Mouse (Mus musculus) neural tube, embryonic 12.5 days (tissue): ENCODE measurements around the gene Pdcd5. TPM values are rescaled to one million over a fixed set of nuclear protein-coding genes. Genes with fewer than 3 reads are reported as not detected.

Experiments used
- ATAC-seq: fragments of 200-750 bp; cut with Nextera tagmentation; 2 replicates; pipeline ENCODE4 v1.8.0; 2017; ENCODE audit warnings: low read depth, mild to moderate bottlenecking, moderate TSS enrichment, moderate library complexity; ENCODE audit not compliant: low FRiP score
- H3K27ac ChIP-seq: fragments of 300-500 bp; sonication (generic); 2 replicates; pipeline ENCODE4 v1.5.1; 2016
- H3K27me3 ChIP-seq: fragments of 300-500 bp; sonication (generic); replicated peaks from 2 replicates; pipeline ENCODE4 v1.6.1; 2016; ENCODE audit warnings: mild to moderate bottlenecking
- H3K36me3 ChIP-seq: fragments of 300-500 bp; sonication (generic); 2 replicates; pipeline ENCODE4 v1.6.1; 2016; ENCODE audit warnings: mild to moderate bottlenecking
- H3K4me1 ChIP-seq: fragments of 300-500 bp; sonication (generic); 2 replicates; pipeline ENCODE4 v1.6.1; 2016
- H3K4me2 ChIP-seq: fragments of 300-500 bp; sonication (generic); replicated peaks from 2 replicates; pipeline ENCODE4 v1.6.1; 2016; ENCODE audit warnings: mild to moderate bottlenecking
- H3K4me3 ChIP-seq: fragments of 300-500 bp; sonication (generic); 2 replicates; pipeline ENCODE4 v1.5.1; 2016
- H3K9ac ChIP-seq: fragments of 300-500 bp; sonication (generic); 2 replicates; pipeline ENCODE4 v1.6.1; 2016; ENCODE audit warnings: mild to moderate bottlenecking
- H3K9me3 ChIP-seq: fragments of 300-500 bp; sonication (generic); 2 replicates; pipeline ENCODE4 v1.6.1; 2016; ENCODE audit warnings: mild to moderate bottlenecking
- WGBS: fragments of 180-500 bp; shearing (Covaris S2); methylation state at CpG from one replicate; pipeline ENCODE4 v1.1.7; 2016; 5-methylcytosine and 5-hydroxymethylcytosine counted together
- polyA plus RNA-seq: library from polyadenylated mRNA; unstranded; fragments of >200 nt; fragmentation: Nextera tagmentation; extraction: Ambion mirVana; gene quantifications from 2 replicates; pipeline ENCODE4 v1.2.1, GENCODE M21; 2016

Gene Pdcd5
- polyA plus RNA-seq, 1 experiment from 2014 or later, result 267 TPM

DNA sequence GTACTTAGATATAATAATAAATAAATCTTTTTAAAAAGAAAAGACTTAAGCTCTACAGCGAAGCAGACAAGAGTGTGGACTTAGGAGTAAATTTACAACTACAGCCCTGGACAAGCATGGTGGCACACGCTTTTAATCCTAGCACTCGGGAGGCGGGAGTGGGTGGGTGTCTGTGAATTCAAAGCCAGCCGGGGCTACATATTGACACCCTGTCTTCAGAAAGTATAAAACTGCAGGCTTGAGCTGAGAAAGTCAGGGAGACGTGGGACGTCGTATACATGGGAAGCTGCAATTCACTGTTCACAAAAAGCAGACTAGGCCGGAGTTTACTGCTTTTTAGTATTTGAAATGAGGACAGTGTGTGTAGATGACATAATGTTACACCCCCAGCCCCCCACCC, 10.4 kb downstream of the Pdcd5 start:
- H3K36me3 ChIP-seq, result peaks cover 60% of the 10 kb centered on the region

DNA sequence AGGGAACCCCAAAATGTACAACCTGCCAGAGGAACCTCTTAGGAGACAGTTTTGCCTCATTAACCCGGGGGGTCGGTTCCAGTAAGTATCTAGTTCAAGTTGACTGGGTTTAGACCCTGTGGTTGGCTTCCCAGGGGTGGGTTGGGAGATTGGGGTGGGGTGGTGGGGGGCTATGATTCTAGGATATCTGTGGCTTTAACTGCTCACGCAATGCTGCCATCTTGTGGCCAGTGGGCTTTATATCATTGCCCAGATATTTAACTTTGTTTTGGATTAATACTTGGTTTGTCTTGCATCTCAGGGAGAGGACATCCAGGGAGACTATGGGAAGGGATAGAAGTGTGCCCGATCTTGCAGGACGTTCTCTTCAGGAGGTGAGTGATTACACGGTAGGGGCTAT, 11.1 kb downstream of the Pdcd5 start:
- Histone ChIP-seq H3K27ac (no peak overlapping the region), H3K4me1 (no peaks in the 10 kb centered on the region), H3K4me3 (no peak overlapping the region), H3K36me3 (peaks cover 61% of the 10 kb centered on the region), H3K27me3 (no peaks in the 10 kb centered on the region), H3K9me3 (no peaks in the 10 kb centered on the region), H3K9ac (no peak overlapping the region), H3K4me2 (no peak overlapping the region)
- 69% methylated on average over 6 of the region's 6 CpGs for WGBS
- no peak for ATAC-seq

More for the DNA sequence above, 10.4 kb downstream of the Pdcd5 start:
- Histone ChIP-seq H3K4me1 (no peaks in the 10 kb centered on the region), H3K27me3 (no peaks in the 10 kb centered on the region), H3K27ac (no peak overlapping the region), H3K4me2 (no peak overlapping the region), H3K9ac (no peak overlapping the region), H3K4me3 (no peak overlapping the region), H3K9me3 (no peaks in the 10 kb centered on the region)
- 93% methylated on average over 9 of the region's 9 CpGs for WGBS
- no peak for ATAC-seq

DNA sequence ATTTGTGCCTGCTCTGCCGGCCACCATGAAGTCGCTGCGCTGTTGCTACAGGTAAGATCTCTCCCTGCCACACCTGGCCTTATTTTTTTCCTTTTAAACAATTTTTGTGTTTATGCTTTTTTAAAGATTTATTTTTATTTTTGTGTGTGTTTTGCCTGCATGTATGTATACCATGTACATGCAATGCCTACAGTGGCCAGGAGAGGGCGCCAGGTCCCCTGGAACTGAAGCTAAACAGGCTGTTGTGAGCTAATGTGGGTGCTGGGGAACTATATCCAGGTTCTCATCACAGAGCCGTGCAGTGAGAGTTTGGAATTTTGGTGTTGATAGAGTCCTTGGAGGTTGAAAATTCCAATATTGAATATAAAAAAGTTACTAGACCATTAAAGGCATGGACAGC, 18.8 kb downstream of the Pdcd5 start:
- Histone ChIP-seq H3K9ac (no peak overlapping the region), H3K4me3 (no peak overlapping the region), H3K27me3 (no peaks in the 10 kb centered on the region), H3K27ac (no peak overlapping the region), H3K4me2 (no peak overlapping the region), H3K9me3 (no peaks in the 10 kb centered on the region), H3K36me3 (peaks cover 56% of the 10 kb centered on the region), H3K4me1 (no peaks in the 10 kb centered on the region)
- WGBS, result 75% methylated on average over 5 of the region's 5 CpGs
- no peak for ATAC-seq

DNA sequence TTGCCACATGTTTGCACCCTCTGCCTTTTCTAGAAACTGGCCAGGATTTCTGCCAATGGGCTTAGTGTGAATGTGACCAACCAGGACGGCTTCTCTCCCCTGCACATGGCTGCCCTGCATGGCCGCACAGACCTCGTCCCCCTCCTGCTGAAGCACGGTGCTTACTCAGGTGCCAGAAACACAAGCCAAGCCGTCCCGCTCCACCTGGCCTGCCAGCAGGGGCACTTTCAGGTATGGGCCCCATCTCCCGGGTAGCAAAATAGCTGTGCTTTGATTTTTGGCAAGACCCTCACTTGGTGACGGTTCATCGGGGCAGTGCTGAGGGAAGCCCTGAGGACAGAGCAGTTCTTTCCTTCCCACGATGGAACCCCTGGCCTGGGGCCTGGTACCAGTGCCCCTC, 19.9 kb downstream of the Pdcd5 start:
- Histone ChIP-seq H3K4me2 (no peak overlapping the region), H3K4me1 (no peaks in the 10 kb centered on the region), H3K27ac (no peak overlapping the region), H3K9ac (no peak overlapping the region), H3K27me3 (no peaks in the 10 kb centered on the region), H3K9me3 (no peaks in the 10 kb centered on the region), H3K36me3 (peaks cover 61% of the 10 kb centered on the region), H3K4me3 (no peak overlapping the region)
- ATAC-seq, result no peak
- 95% methylated on average over 10 of the region's 10 CpGs for WGBS

DNA sequence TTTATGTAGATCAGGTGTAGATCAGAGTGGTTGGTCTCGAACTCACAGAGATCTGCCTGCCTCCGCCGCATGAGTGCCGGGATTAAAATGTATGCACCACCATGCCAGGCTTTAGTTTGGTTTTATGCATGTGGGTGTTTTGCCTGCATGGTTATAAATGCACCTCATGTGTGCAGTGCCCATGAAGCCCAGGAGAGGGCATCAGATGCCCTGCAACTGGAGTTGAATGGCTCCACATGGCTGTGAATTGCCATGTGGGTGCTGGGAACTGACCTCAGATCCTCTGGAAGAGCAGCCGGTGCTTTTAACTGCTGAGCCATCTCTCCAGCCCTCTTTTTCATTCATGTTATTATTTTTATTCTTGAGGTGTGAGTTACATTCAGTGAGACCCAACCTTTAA, 21.3 kb downstream of the Pdcd5 start:
- ATAC-seq, result no peak
- Histone ChIP-seq H3K4me3 (no peak overlapping the region), H3K36me3 (peaks cover 60% of the 10 kb centered on the region), H3K4me1 (no peaks in the 10 kb centered on the region), H3K4me2 (no peak overlapping the region), H3K27ac (no peak overlapping the region), H3K27me3 (no peaks in the 10 kb centered on the region), H3K9me3 (no peaks in the 10 kb centered on the region), H3K9ac (no peak overlapping the region)
- 98% methylated on average over 5 of the region's 5 CpGs for WGBS

DNA sequence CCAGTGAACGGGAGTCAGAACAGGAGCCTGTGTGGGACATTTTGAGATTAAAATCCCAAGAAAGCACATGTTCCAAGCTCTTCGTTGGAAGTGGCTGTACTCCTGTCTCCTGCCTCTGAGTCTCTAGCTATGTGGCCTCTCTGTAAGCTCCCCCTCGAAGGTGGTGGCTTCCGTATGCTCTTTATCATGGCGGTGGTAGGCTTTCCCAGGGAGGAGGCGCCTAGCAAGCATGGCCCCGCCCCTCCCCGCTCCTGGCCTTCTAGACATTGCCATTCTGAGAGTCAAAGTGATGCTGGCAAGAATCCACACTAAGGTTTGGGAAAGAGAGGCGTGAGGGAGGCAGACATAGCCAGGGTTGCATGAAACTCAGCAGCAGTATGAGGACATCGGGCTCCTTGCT, 24.7 kb downstream of the Pdcd5 start:
- H3K9ac ChIP-seq, result no peak overlapping the region
- H3K36me3 ChIP-seq, result peaks cover 57% of the 10 kb centered on the region
- no peaks in the 10 kb centered on the region for H3K4me1 ChIP-seq
- no peak overlapping the region for H3K27ac ChIP-seq
- H3K4me3 ChIP-seq, result no peak overlapping the region
- 91% methylated on average over 10 of the region's 10 CpGs for WGBS
- ATAC-seq, result no peak
- H3K4me2 ChIP-seq, result no peak overlapping the region
- no peaks in the 10 kb centered on the region for H3K9me3 ChIP-seq
- no peaks in the 10 kb centered on the region for H3K27me3 ChIP-seq

DNA sequence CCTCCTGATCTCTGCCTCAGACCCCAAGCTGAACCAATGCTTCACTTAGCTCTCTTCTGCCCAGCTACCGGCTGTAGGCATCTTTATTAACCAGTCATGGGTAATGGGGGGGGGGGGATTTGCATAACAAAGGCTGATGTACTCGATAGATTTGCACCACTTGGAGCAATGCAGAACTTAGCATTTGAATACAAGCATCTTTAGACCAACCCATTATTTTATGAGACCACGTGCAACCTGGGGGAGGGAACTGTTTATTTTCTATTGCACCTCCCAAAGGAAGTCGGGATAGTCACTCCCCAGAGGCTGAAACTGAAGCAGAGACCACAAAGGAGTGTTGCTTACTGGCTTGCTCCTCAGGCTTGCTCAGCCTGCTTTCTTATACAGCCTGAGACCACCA, 29.8 kb downstream of the Pdcd5 start:
- Histone ChIP-seq H3K9ac (no peak overlapping the region), H3K27ac (no peak overlapping the region), H3K36me3 (peaks cover 64% of the 10 kb centered on the region), H3K4me1 (no peaks in the 10 kb centered on the region), H3K27me3 (no peaks in the 10 kb centered on the region), H3K4me2 (no peak overlapping the region), H3K4me3 (no peak overlapping the region), H3K9me3 (no peaks in the 10 kb centered on the region)
- no peak for ATAC-seq
- WGBS, result 23% methylated on average over 4 of the region's 4 CpGs

DNA sequence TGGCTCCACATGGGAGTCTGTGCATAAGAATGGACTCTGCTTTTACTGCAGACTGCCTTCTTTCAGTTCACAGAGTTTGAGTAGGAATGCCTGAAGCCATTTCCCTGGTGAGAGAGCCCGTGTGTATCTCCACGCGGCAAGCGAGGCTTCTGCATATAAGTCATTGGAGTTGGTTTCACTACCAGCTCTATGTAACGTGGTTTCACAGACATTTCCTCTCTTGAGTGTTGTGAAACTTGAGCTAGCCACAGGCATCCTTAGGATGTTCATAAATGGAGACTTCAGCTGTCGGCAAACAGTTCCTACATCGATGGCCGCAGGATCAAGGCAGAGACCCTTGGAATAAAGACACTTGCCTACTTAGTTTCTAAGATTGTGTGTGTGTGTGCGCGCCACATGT, 38.1 kb downstream of the Pdcd5 start:
- H3K9me3 ChIP-seq, result no peaks in the 10 kb centered on the region
- H3K36me3 ChIP-seq, result peaks cover 61% of the 10 kb centered on the region
- H3K4me1 ChIP-seq, result no peaks in the 10 kb centered on the region
- WGBS, result 92% methylated on average over 10 of the region's 10 CpGs
- ATAC-seq, result no peak
- no peak overlapping the region for H3K9ac ChIP-seq
- no peaks in the 10 kb centered on the region for H3K27me3 ChIP-seq
- no peak overlapping the region for H3K27ac ChIP-seq
- no peak overlapping the region for H3K4me3 ChIP-seq
- no peak overlapping the region for H3K4me2 ChIP-seq

DNA sequence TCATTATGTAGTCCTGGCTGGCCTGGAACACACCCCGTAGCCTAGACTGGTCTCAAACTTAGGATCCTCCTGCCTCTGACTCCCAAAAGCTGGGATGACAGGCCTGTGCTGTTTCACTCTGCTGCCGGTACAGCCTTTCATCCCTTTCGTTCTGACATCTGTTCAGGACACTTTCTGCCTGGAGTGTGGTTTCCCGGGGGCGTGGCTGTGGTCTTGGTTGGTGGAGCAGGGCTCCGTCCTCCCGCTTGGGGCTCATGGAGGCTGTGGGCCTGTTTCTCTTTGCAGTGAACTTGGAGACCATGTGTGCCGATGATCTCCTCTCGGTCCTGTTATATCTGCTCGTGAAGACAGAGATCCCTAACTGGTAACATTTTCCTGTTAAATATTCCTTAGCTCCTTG, 40.5 kb downstream of the Pdcd5 start:
- Histone ChIP-seq H3K9ac (no peak overlapping the region), H3K36me3 (peaks cover 57% of the 10 kb centered on the region), H3K4me3 (no peak overlapping the region), H3K4me1 (no peaks in the 10 kb centered on the region), H3K9me3 (no peaks in the 10 kb centered on the region), H3K27ac (no peak overlapping the region), H3K4me2 (no peak overlapping the region), H3K27me3 (no peaks in the 10 kb centered on the region)
- WGBS, result 92% methylated on average over 10 of the region's 10 CpGs
- no peak for ATAC-seq

DNA sequence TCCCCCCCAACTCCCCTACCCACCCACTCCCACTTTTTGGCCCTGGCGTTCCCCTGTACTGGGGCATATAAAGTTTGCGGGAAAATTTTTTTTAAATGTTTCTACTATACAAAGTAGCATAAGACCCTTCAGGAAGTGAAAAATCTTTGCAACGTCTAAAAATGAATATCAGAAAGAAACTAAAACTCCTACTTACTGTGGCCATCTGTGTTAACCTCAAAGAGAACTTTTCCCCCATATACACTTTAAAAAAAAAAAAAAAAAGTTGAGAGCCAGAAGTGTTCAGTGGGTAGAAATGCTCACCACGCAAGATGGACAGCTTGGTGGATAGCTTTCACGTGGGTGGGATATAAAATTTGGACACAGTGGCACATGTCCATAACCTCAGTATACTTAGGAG, 44.6 kb downstream of the Pdcd5 start:
- H3K9ac ChIP-seq, result no peak overlapping the region
- no peak overlapping the region for H3K4me2 ChIP-seq
- 96% methylated on average over 5 of the region's 5 CpGs for WGBS
- no peaks in the 10 kb centered on the region for H3K9me3 ChIP-seq
- no peak overlapping the region for H3K27ac ChIP-seq
- H3K4me3 ChIP-seq, result no peak overlapping the region
- no peak for ATAC-seq
- H3K4me1 ChIP-seq, result no peaks in the 10 kb centered on the region
- H3K27me3 ChIP-seq, result no peaks in the 10 kb centered on the region
- peaks cover 36% of the 10 kb centered on the region for H3K36me3 ChIP-seq

DNA sequence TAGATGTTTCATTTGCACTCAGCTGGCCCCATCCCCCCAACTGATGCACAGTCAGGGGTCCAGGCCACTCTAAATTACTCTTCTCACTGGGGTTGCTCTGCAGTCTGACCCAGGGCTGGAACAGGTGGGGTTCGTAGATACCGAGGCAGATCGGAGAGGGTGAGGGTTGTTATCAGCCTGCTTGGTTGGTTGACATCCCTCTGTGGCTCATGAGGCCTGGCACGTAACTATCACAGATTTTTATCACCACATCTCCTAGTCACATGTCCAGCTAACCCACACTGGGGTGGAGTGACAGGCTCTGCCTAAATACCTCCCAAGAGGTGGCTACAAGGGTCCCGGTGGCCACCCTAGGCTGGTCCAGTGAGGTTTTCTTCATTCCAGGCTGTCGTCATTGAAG, 46.2 kb downstream of the Pdcd5 start:
- H3K27ac ChIP-seq, result no peak overlapping the region
- no peaks in the 10 kb centered on the region for H3K27me3 ChIP-seq
- H3K4me3 ChIP-seq, result no peak overlapping the region
- peaks cover 30% of the 10 kb centered on the region for H3K36me3 ChIP-seq
- H3K4me2 ChIP-seq, result no peak overlapping the region
- H3K9ac ChIP-seq, result no peak overlapping the region
- no peak for ATAC-seq
- H3K4me1 ChIP-seq, result no peaks in the 10 kb centered on the region
- no peaks in the 10 kb centered on the region for H3K9me3 ChIP-seq
- WGBS, result 90% methylated on average over 6 of the region's 6 CpGs

DNA sequence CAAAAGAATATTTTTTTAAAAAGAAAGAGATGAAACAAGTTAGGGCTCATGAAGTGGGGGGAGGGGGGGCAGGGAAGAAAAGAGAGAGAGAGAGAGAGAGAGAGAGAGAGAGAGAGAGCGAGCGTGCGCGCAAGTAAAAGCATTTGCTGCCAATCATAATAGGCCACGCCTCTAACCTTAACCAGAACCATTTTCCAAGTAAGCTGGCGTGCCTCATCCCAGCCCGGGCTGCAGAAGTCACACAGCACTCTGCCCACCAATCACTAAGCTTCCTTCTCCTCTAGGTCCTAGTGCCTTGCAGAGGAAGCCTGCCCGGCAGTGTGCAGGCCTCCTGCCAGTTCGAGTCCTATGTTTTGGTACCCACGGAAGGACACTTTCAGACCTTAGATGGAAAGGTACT, 47.3 kb downstream of the Pdcd5 start:
- WGBS, result 96% methylated on average over 10 of the region's 10 CpGs
- Histone ChIP-seq H3K4me3 (no peak overlapping the region), H3K9ac (no peak overlapping the region), H3K36me3 (peaks cover 33% of the 10 kb centered on the region), H3K4me2 (no peak overlapping the region), H3K27ac (no peak overlapping the region), H3K27me3 (no peaks in the 10 kb centered on the region), H3K9me3 (no peaks in the 10 kb centered on the region), H3K4me1 (no peaks in the 10 kb centered on the region)
- ATAC-seq, result no peak

DNA sequence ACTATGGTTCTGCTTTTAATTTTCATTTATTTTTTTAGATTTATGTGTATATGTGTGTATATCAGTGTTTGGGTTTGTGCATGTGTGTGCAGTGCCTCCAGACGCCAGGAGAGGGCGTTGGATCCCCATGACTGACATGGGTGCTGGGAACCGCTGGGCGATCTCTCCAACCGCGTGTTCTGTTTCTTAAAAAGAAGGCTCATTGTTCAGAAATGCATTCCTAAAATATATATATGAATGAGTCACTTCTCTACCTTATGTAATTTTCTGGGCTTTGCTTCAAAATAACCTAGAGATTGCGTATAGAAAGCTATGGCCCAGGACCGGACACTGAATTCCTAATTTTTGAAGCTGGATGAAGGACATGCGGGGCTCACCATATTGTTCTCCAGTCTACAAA, 47.8 kb downstream of the Pdcd5 start:
- Histone ChIP-seq H3K4me2 (no peak overlapping the region), H3K9me3 (no peaks in the 10 kb centered on the region), H3K4me3 (no peak overlapping the region), H3K4me1 (no peaks in the 10 kb centered on the region), H3K9ac (no peak overlapping the region), H3K27me3 (no peaks in the 10 kb centered on the region), H3K36me3 (peaks cover 35% of the 10 kb centered on the region), H3K27ac (no peak overlapping the region)
- WGBS, result 97% methylated on average over 9 of the region's 9 CpGs
- ATAC-seq, result no peak

DNA sequence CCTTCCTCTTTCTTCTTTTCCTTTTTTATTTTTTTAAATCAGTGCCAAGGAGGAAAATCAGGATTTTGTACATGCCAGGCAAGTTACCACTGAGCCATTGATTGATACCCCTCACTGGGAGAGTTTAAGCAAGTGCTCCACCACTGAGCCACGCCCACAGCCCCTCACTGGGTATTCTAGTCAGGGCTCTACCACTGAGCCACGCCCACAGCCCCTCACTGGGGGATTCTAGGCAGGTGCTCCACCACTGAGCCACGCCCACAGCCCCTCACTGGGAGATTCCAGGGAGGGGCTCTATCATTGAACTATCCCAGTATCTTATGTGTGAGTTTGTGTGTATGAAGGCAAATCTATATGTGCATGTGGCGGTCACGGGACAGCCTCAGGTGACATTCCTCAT, 53.0 kb downstream of the Pdcd5 start:
- Histone ChIP-seq H3K27me3 (no peaks in the 10 kb centered on the region), H3K36me3 (peaks cover 33% of the 10 kb centered on the region), H3K9me3 (no peaks in the 10 kb centered on the region), H3K4me3 (no peak overlapping the region), H3K4me1 (no peaks in the 10 kb centered on the region), H3K4me2 (no peak overlapping the region), H3K9ac (no peak overlapping the region), H3K27ac (no peak overlapping the region)
- 94% methylated on average over 5 of the region's 5 CpGs for WGBS
- no peak for ATAC-seq
